Mouse (Mus musculus) olfactory bulb, adult 2 months (tissue): ENCODE measurements around the gene 2310030G06Rik.

Experiments
- CTCF ChIP-seq: fragments of 200-500 bp; IDR thresholded peaks from 2 replicates; pipeline ENCODE4 v1.5.1; 2012; ENCODE audit warnings: low read depth, mild to moderate bottlenecking, low read length, moderate library complexity; ENCODE audit not compliant: insufficient read depth
- POLR2A ChIP-seq: fragments of 200-500 bp; IDR thresholded peaks from 2 replicates; pipeline ENCODE4 v1.6.1; 2012; ENCODE audit warnings: mild to moderate bottlenecking, low read depth, low read length, moderate library complexity; ENCODE audit not compliant: insufficient read depth

DNA sequence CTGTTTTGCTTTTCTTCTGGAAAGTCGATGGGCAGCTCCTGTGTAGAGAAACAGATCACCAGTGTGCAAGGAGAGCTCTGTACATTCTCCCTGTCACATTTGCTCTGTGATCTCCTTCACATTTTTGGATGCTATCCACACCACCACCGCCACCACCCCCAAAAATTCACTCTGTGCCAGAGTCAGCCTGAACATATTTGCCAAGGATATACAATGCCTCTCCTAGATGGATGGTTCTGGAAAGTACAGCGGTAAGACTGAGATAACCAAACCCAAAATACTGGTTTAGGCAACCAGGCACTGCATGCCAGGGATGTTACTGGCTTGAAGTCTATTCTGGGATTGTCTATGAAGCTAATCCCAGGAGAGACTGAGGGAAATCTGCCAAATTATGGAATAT is 4.1 kb downstream of the 2310030G06Rik start:
- TF ChIP-seq POLR2A: no peak
- TF ChIP-seq CTCF: no peak
